Mouse (Mus musculus) bone marrow, adult 2 months (tissue): ENCODE data around the gene Pik3c2g.

Source experiments
- CTCF ChIP-seq: fragments of 200-500 bp; IDR thresholded peaks from 2 replicates; pipeline ENCODE4 v1.5.1; 2011; ENCODE audit warnings: low read length, control low read depth; ENCODE audit not compliant: control insufficient read depth, insufficient read depth
- POLR2A ChIP-seq: fragments of 200-500 bp; IDR thresholded peaks from 2 replicates; pipeline ENCODE4 v1.6.1; 2011; ENCODE audit warnings: low read depth, mild to moderate bottlenecking, control low read depth, low read length, borderline replicate concordance; ENCODE audit not compliant: control insufficient read depth

DNA sequence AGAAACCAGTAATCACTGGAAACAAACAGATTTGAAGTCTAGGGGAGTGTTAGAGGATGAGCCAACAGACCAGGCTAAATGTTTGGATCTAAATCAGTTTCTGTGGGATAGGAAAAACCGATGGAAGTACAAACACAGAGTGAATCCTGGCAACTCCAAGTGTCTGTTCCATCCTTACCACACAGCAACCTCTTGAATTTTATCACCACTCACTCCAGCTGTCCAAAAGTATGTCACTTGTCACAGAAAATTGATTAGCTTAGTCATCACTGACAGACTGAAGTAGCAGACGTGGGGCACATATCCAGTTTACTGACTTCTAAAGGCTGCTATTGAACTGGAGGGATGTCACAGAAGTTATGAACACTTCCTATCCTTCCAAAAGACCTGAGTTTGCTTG, 347.8 kb downstream of the Pik3c2g start:
- TF ChIP-seq CTCF: no peak
- no peak for TF ChIP-seq POLR2A
